Mouse (Mus musculus) gonadal fat pad, adult 2 months (tissue): ENCODE results near the gene Ptpn7. TPM values are rescaled to one million over a fixed set of nuclear protein-coding genes. Genes with fewer than 3 reads are reported as not detected.

Source experiments
- DNase-seq: peaks from one replicate; pipeline ENCODE4 v3.0.0-alpha.2; 2012; ENCODE audit warnings: low read depth
- polyA plus RNA-seq: library from polyadenylated mRNA; depleted of rRNA; stranded (reverse); fragments of >200 nt; gene quantifications from 2 replicates; pipeline ENCODE4 v1.2.3, GENCODE M21; 2012

Ptpn7 gene
- polyA plus RNA-seq, 1 experiment = 2.9 TPM

DNA sequence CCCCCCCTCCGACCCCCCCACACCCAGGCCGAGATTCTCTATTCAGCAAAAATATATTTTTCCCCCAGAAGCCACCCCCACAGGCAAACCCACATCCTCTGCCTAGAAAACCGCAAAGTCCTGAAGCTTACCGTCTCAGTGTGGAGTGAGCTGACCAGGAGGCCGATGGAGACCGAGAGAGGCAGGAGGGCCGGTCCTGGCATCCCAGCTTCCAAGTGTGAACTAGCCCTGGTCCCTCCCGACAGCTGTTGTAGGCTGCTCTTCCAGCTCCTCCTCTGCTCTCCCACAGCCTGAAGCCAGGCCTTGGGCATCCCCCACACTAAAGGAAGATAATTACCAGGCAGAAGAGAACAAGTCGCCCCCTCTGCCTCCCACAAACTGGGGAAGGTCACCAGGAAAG is 3.5 kb upstream of the Ptpn7 start:
- no peak for DNase-seq

DNA sequence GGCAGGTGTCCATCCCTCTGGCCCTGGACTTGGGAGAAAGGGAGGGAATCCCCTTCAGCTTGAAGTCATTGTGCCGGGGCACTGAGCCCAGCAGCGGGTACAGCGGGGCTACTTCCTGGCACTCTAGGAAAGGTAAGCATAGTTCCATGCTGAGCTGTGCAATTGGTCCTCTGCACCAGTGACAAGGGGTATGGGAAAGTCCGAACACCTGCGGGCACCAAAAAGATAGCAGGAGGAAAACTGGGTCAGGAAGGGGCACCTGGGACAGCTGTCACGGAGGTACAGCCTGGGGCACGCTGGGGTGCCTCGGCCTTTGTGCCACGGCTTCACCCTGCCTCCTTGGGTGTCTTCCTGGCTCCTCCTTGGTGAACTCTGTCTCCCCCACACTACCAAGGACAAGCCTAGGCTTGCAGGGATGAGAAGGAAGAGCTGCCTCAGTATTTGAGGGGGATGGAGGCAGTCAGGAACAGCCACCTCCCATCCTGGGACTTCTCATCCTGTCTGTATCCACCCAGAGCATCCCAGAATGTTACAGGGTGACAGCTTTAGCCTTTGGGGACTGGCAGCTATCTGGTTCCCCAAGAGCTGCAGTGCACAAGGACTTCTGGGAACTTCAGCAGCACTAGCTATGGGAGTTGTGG is 2.8 kb upstream of the Ptpn7 start:
- no peak for DNase-seq

DNA sequence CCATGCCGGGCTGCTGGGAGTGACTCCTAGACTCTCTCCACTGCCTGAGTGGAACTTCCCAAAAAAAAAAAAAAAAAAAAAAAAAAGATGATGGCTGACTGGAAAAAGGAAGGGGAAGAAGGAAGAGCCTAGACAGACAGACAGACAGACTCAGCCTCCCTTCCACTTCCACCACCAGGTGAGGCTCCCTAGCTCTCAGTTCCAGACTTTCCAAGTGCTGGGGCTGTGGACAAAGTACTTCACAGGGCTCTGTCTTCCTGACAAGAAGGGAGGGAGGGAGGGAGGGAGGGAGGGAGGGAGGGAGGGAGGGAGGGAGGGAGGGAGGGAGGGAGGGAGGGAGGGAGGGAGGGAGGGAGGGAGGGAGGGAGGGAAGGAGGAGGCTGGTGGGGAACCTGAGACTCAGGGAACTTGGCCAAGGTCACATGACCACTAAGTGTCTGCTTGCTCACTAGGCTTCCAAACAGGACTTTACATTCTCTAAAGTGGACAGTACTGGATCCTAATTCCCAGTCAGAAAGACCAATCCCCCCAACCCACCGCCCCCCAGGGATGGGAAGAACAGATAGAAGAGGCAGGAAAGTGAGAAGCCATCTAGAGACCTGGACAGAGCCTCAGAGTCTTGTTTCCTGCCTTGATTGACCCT is 2.0 kb upstream of the Ptpn7 start:
- no peak for DNase-seq

DNA sequence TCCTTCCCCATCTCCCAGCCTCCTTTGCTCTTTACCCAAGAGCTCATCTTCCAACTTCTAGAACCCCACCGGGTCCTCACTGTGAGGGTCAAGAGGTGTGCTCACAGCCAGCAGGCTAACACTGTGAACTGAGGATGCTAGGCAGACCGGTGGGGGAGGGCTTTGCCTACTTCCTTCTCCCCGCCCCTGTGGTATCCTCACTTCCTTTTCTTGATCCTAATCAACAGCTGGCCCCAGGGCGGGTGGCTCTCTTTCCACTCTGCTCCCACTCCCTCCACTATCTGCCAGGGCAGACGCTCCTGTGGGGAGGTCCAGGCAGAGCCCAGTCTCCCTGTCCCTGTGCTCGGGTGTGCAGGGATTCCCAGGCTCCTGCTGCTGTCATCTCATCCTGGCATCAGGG is 1.5 kb upstream of the Ptpn7 start:
- DNase-seq = no peak

DNA sequence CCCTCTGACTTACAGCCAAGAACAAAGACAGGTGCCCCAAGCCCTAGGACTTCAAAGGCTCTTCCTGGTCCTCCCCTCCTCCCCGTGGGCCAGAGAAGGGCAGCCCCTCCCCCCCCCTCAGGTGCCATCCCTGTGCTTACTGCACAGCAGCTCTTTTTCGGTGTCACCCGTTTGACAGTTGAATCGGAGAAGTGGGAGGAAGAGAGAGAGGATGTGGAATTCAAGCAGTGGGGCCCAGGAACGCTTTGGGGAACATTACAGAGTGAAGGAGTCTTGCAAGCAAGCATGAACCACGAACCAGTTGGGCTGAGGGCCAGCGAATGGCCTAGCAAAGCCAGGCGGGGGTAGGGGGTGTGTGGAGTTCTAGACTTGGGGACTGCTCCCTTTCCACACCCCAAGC is 940 bp upstream of the Ptpn7 start:
- DNase-seq = no peak

DNA sequence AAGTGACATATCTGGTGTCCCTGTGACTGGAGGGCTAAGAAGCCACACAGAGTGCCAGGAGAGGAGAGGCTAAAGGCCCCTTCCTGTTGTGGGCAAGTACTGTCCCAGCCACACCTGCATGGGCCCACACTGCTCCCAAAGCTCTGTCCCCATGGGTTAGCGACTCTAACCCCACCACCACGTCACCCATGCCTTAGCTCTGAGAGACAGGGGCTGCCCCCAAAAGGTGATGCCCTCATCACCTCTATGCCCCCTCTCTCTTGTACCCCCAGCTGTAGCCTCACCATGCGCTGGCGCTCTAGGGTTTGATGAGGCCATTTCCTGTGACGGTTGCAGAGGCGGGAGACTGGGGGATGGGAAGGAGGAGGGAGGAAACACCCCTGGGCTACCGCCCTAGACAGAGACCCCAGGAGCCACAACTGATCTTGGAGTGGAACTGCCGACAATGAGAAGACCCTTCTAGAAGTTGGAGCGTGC is 431 bp downstream of the Ptpn7 start:
- DNase-seq = no peak

DNA sequence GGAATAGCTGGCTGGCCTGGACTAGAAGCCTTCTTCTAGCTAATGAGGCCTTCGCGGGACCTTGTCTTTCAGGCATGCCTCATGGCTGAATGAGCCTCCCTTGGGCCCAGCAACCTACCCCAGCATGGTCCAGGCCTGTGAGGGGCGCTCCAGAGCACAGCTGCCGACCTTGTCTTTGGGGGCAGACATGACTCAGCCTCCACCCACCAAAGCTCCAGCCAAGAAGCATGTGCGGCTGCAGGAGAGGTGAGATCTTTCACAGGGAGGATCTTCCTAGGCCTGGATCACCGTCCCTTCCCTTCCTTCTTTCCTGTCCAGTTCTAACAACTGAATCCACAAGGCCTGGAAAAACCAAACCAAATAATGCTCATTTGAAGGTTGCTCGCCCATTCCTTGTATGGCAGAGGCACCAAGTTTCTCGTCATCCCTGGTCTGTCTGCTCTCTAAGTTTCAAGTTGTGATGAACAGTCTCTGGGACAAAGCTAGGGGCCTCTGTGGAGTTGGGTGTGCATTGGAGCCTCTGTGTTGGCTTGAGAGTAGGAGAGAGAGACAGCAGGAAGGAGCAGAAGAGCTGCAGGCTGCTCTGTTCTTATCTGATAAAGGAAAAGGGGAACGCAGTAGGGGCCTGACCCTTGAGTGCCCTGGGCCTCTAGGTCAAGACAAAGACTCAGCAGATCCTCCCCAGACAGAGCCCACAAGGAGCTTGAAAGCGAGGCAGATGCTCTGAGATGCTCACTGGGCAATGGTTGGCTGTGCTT is 1.4 kb downstream of the Ptpn7 start:
- DNase-seq = no peak

DNA sequence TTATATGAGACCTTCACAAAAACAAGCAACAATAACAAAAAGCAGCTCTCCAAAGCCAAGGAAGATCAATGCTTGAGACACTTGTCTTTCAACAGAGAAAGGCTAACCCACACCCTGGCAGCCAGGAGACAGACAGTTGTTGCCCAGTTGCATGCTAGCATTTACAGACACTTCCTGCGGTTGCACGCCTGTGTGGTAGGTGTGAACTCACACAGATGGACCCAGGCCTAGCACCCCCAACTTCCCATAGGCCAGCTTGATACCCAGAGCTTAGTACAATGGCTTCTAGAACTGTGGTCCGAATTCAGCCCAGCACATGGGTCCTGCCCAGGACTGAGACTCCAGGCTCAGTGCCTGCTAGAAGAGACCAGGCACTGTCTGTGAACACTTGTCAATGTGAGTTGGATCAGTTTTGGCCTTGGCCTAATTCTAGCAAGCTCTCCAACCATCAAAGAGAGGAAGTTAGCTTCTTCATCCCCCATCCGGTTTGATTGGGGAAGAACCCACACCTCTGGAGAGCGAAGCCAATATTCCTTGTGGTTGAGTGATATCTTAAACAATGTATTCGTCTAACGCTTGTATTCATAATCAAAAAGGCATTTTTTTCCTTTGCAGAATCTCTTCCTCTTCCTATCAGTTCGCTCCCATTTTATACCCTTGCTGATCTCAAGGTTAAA is 2.7 kb downstream of the Ptpn7 start:
- no peak for DNase-seq

DNA sequence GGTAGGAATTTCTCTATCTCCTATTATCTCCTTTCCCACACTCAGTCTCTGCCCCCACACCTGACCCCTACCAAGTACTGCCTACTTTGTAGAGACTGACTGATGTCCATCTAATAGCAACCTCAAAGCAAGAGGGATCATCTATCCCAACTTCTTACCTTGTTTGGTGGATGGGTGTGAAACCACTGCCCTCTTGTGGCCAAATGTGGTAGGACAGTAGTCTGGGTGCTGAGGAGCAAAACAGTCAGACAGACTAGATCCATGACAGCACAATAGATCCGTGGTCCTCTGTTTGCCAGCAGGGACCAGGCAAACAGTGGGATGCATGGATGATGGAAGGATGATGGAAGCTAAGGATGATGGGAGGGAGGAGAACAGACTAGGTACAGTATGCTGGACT is 4.0 kb downstream of the Ptpn7 start:
- no peak for DNase-seq

DNA sequence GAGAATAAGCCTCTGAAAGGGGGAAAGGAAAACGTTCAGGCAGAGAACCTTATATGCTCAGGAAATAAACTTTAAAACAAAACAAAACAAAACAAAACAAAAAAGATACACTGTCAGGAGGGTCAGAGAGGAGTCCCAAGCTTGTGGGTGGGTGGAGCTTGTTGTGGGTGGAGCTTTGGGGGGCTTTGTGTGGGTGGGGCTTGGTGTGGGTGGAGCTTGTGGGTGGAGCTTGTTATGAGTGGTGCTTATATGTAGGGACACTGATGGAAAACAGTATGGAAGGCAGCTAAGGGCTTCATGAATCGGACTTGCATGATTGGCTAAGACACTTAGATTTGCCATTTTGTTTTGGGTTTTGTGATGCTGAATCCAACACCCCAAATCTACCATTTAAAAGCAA is 7.4 kb downstream of the Ptpn7 start:
- DNase-seq = no peak

DNA sequence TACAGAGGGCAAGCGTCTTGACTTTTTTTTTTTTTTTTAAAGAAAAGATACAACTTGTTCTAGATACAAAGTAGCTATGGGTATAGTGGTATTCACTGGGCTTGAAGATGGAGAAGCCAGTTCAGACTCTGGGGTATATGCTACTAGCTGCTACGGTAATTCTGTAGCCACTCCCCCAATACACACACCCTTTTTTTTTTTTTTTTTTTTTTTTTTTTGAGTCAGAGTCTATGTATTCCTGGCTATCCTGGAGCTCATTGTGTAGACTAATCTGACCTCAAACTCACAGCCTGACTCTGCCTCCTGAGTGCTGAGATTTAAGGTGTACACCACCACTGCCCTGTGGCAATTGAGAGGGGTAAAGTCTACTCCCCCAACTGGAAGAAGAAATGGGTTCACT is 10.0 kb downstream of the Ptpn7 start:
- DNase-seq = no peak

DNA sequence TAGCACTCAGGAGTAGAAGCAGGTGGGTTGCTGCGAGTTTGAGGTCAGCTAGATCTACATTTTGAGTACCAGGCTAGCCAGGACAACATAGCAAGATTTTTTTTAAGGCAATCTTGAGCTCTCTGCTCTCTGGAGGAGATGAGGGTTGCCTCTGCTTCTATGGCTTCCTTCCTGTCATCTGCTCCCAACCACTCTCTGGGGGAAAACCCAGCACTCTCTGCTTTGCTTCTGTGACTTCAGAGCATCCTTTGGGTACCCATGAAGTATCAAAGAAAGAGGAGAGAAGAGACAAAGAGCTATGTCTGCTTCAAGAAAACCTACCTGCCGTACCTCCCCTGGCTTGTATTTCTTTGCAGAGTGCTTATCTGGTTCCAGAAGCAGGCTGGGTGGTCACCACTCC is 11.4 kb downstream of the Ptpn7 start:
- no peak for DNase-seq

DNA sequence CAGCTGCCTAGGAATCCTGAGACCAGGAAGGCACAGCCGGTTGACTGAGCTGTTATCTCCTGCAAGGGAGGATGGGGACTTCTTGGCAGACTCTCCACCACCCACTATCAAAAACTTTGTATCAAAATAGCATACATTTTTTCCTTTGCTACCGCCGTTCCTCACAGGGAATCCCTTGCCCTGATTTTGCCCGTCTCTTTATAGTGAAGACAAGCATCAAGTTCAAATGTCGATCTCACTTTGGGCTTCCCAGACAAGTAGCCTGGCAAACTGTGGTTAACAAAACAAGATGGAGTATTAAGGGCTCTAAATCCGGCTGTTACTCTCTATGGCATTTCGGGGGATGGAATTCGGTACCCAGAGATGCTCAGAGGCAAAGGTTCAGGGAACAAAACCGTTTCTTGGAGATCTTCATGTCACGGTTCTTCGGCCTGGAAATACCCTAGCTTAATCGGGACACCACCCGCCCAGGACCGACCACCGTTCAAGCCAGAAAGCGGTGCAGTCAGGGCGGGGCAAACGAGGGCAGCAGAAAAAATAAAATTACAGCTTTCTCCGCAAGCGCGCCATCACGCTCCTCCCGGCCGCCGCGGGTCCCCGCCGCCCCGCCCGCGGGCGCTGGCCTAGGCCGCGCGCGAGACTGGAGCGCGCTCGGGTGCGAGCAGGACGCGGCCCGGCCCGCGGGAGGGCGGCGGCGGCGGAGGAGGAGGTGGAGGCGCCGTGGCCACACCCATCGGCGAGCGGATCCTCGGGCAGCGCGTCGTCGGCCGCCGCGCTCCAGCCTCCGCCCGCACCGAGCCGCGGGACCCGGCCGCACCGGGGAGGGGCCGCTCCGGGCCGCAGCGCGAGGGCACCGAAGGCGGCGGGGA is 13.8 kb downstream of the Ptpn7 start, which contains the start of gene Arl8a:
Gene Arl8a (plus strand): TSS at position 748 of the 869 bp plus-strand sequence.
- DNase-seq = no peak

DNA sequence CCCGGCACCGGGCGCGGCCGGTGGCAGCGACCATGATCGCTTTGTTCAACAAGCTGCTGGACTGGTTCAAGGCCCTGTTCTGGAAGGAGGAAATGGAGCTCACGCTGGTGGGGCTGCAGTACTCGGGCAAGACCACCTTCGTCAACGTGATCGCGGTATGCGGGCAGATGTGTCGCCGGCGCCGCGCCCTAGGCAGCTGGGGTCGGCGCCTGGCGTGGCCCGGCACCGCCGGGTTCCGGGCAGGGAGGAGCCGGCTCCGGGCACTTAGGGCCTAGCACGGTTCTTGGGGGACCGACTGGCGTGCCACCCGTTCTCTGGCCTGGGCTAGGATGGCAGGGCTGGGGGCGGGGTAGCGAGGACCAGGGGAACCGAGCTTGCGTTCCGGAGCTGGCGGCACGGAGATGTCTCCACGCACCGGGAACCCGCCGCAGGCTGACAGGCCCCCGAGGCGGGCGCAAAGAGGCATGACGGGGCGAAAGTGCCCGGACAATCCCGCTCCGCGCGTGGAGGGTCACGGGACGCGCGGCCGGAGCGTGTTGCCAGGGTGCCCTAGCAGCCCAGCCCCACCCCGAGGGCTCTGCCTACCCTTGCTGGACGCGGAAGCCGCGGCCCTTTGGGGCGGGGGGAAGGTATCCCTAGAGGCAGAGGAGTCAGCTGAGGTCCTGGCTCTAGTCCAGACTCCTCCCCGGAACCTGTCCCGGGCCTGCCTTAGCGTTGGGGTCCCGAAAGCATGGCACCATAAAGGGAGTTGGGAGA is 14.6 kb downstream of the Ptpn7 start:
- DNase-seq = no peak

DNA sequence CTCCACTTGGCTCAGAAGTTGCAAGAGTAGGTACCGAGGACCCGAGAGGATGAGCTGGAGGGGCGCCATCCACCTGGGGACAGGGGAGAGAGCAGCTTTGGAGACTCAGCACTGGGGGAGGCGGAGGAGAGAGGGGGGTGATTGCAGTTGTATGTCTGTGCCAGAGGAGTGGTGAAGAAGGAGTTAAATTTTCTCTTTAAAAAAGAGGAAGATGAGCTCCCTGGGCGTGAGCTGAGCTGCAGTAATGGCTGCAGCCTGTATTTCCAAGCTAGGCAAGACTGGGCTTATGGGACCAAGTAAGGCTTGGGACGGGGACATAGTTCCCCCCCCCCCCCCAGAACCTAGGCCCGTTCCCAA is 15.2 kb downstream of the Ptpn7 start:
- no peak for DNase-seq

DNA sequence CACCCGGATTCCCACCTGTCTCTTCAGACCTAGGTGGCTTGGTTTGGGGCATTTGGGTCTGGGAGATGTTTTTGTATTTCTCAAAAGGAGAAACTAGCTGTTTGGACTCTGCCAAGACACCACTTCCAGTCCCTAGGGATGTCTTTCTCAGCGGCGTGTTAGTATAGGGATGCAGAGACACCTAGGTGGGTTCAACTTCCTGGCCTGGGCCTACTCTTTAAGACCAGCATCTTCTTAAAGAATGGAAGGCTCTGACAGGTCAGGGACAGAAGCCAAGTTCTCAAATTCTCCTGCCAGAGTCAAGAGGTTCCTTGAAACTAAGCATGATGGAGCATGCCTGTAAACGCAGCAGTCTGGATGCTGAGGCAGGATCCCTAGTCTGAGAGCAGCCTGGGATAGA is 16.0 kb downstream of the Ptpn7 start:
- DNase-seq = no peak

DNA sequence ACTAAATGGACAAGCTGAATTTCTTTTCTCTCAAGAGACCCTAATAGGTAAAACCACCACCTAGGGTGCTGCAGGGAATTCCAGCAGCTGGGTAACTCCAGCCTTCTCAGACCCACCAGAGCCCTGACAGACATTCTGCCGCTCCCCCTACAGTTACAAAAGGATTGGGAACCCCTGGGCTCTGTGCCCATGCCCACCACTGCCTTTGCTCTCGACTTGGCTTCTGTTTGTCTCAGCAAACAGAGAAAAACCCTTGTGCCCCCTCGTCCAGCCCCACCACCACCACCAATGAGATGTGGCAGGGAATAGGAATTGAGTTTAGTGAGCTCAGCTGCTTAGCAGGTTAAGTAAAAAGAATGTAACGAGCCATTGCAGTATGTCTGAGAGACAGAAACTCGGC is 16.5 kb downstream of the Ptpn7 start:
- DNase-seq = no peak

DNA sequence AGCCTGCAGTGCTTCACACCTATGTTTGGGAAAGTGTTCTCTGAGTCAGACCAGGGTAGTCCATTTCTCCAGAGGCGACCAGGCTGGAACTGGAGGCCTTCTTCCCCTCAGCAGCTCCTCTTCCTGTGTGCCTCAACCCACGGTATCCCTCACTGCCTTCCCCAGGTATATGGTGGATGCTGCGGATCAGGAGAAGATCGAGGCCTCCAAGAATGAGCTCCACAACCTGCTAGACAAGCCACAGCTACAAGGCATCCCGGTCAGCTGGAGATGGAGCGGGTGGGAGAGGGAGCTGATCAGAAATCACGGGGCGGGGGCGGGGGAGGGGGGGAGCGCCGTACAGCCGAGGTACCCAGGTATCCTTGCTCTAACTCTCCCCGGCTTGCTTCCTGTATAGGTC is 21.5 kb downstream of the Ptpn7 start:
- no peak for DNase-seq

DNA sequence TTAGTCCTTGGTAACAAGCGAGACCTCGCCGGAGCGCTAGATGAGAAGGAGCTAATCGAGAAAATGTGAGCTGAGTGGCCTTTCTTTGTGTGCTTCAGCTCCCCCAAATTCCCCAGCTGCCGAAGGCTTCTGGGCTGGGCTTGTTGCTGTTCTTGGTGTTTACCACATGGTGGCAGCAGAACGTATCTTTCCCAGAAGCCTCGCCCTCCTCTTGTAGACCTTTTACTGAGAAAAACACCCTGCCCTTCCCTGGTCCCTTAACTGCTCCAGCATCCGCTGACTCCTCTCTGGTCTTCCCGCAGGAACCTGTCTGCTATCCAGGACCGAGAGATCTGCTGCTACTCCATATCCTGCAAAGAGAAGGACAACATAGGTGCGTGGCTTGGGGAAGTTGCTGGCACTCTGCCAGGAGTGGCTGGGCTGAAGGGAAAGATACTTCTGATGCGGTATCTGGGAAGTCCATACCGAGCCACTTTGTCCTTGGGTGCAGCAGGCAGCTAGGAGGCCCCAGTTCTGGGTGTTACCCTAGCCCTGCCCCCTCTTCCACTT is 22.0 kb downstream of the Ptpn7 start:
- no peak for DNase-seq

DNA sequence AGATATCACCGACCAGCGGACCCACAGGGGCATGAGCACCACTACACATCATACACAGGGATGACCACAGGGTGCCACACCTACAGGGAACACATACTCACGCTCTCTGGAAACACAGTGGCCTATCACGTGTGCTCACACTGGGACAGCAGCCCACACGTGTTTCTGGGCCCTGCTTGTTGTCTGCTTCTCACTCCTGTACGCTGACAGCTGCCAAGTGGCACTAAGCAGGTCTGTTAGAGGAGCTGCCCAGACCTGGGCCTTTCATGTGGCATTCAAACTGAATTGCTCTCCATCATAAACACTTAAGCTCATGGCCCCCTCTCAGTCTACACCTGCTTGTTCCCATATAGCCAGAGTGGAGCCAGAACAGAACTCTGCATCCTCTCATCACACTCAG is 23.8 kb downstream of the Ptpn7 start:
- DNase-seq = no peak

DNA sequence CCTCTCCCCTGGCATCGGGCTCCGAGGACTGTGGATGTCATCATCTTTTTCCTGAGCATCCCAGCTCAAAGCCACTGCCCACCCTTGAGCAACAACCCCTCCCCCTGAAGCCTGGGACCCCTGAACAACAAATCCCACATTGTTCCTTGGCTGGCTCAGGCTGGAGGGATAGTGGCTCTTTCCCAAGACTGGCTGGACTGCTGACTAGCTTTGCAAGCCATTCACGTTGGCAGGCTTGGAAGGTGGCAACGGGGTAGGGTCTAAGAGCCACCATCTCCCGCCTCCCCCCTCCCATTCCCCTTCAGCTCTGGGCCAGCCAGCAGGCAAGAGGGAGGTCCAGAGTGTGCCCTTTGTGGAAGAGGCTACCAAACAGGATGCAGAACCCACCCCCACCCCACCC is 26.1 kb downstream of the Ptpn7 start:
- no peak for DNase-seq
